Mouse (Mus musculus): Measurements from ENCODE around the gene Hivep2. TPM values are rescaled to one million over a fixed set of nuclear protein-coding genes. Genes with fewer than 3 reads are reported as not detected.

Hivep2 gene
- polyA plus RNA-seq, 1 experiment from 2014 or later = 2.5 TPM

- H3K4me3 ChIP-seq (replicated peaks) = peak overlapping the region; percentile 73
- no peak overlapping the region for H3K27ac ChIP-seq
- H3K4me1 ChIP-seq (replicated peaks) = peaks cover 15% of the 10 kb centered on the region
- H3K27me3 ChIP-seq = peaks cover 42% of the 10 kb centered on the region
- WGBS = 10% methylated on average over 8 of the region's 8 CpGs
- H3K36me3 ChIP-seq = no peaks in the 10 kb centered on the region
- no peak for ATAC-seq (ENCODE audit: insufficient number of reproducible peaks, insufficient read depth, low FRiP score, low TSS enrichment, low read depth)
- no peak overlapping the region; the same call in 1 of the 2 replicates for H3K9ac ChIP-seq (replicated peaks)
- no peaks in the 10 kb centered on the region for H3K9me3 ChIP-seq
- peak overlapping the region; percentile 99 for H3K4me2 ChIP-seq
Measured at GRCm38 (mm10) chr10:13963908-13964500, 1.9 kb upstream of the Hivep2 start.

GRCm38 (mm10) chr10:13964501-13965281 lies 1.2 kb upstream of the Hivep2 start:
- H3K4me2 ChIP-seq = peak overlapping the region; percentile 99
- H3K4me3 ChIP-seq (replicated peaks) = peak overlapping the region; percentile 73
- H3K27me3 ChIP-seq = peaks cover 42% of the 10 kb centered on the region
- no peak for ATAC-seq (ENCODE audit: insufficient number of reproducible peaks, insufficient read depth, low FRiP score, low TSS enrichment, low read depth)
- H3K4me1 ChIP-seq (replicated peaks) = peaks cover 15% of the 10 kb centered on the region
- H3K9ac ChIP-seq (replicated peaks) = peak overlapping the region; percentile 75
- no peaks in the 10 kb centered on the region for H3K36me3 ChIP-seq
- peak overlapping the region; percentile 85 for H3K27ac ChIP-seq
- H3K9me3 ChIP-seq = no peaks in the 10 kb centered on the region
- WGBS = under 1% methylated on average over 65 of the region's 65 CpGs

GRCm38 (mm10) chr10:13965316-13965973 lies 430 bp upstream of the Hivep2 start:
- under 1% methylated on average over 48 of the region's 54 CpGs for WGBS
- Histone ChIP-seq H3K9me3 (no peaks in the 10 kb centered on the region), H3K4me2 (peak overlapping the region; percentile 99), H3K4me1 (replicated peaks) (peaks cover 15% of the 10 kb centered on the region), H3K27ac (peak overlapping the region; percentile 85), H3K36me3 (no peaks in the 10 kb centered on the region), H3K27me3 (peaks cover 42% of the 10 kb centered on the region), H3K9ac (replicated peaks) (peak overlapping the region; percentile 75), H3K4me3 (replicated peaks) (peak overlapping the region; percentile 73)
- ATAC-seq (ENCODE audit: insufficient number of reproducible peaks, insufficient read depth, low FRiP score, low TSS enrichment, low read depth) = peak; percentile 58

- Histone ChIP-seq H3K4me3 (replicated peaks) (peak overlapping the region; percentile 73), H3K36me3 (no peaks in the 10 kb centered on the region), H3K9me3 (no peaks in the 10 kb centered on the region), H3K4me1 (replicated peaks) (peaks cover 15% of the 10 kb centered on the region), H3K4me2 (peak overlapping the region; percentile 99), H3K27ac (peak overlapping the region; percentile 85), H3K9ac (replicated peaks) (peak overlapping the region; percentile 75), H3K27me3 (peaks cover 43% of the 10 kb centered on the region)
- peak; percentile 47 for ATAC-seq (ENCODE audit: insufficient number of reproducible peaks, insufficient read depth, low FRiP score, low TSS enrichment, low read depth)
- WGBS = under 1% methylated on average over 51 of the region's 66 CpGs
Measured at GRCm38 (mm10) chr10:13966830-13967450, 1.1 kb downstream of the Hivep2 start.

GRCm38 (mm10) chr10:13967451-13968233 lies 1.8 kb downstream of the Hivep2 start:
- peak; percentile 43; the same call in 1 of the 2 replicates for ATAC-seq (ENCODE audit: insufficient number of reproducible peaks, insufficient read depth, low FRiP score, low TSS enrichment, low read depth)
- peak overlapping the region; percentile 85 for H3K27ac ChIP-seq
- H3K4me2 ChIP-seq = peak overlapping the region; percentile 99
- no peaks in the 10 kb centered on the region for H3K36me3 ChIP-seq
- peaks cover 38% of the 10 kb centered on the region for H3K27me3 ChIP-seq
- H3K4me1 ChIP-seq (replicated peaks) = peaks cover 15% of the 10 kb centered on the region
- H3K9me3 ChIP-seq = no peaks in the 10 kb centered on the region
- peak overlapping the region; percentile 73 for H3K4me3 ChIP-seq (replicated peaks)
- H3K9ac ChIP-seq (replicated peaks) = peak overlapping the region; percentile 75
- under 1% methylated on average over 36 of the region's 36 CpGs for WGBS

- Histone ChIP-seq H3K9ac (replicated peaks) (peak overlapping the region; percentile 75), H3K9me3 (no peaks in the 10 kb centered on the region), H3K4me3 (replicated peaks) (peak overlapping the region; percentile 73), H3K4me2 (peak overlapping the region; percentile 99), H3K27me3 (peaks cover 32% of the 10 kb centered on the region), H3K4me1 (replicated peaks) (peaks cover 15% of the 10 kb centered on the region), H3K27ac (no peak overlapping the region), H3K36me3 (no peaks in the 10 kb centered on the region)
- ATAC-seq (ENCODE audit: insufficient number of reproducible peaks, insufficient read depth, low FRiP score, low TSS enrichment, low read depth) = no peak
- 13% methylated on average over 5 of the region's 5 CpGs for WGBS
Measured at GRCm38 (mm10) chr10:13968234-13968555, 2.3 kb downstream of the Hivep2 start.

- peaks cover 18% of the 10 kb centered on the region for H3K4me1 ChIP-seq (replicated peaks)
- no peak overlapping the region for H3K27ac ChIP-seq
- no peak for ATAC-seq (ENCODE audit: insufficient number of reproducible peaks, insufficient read depth, low FRiP score, low TSS enrichment, low read depth)
- no peaks in the 10 kb centered on the region for H3K9me3 ChIP-seq
- H3K4me2 ChIP-seq = no peak overlapping the region
- WGBS = 13% methylated on average over 8 of the region's 8 CpGs
- H3K9ac ChIP-seq (replicated peaks) = no peak overlapping the region
- H3K27me3 ChIP-seq = peaks cover 29% of the 10 kb centered on the region
- no peaks in the 10 kb centered on the region for H3K36me3 ChIP-seq
- no peak overlapping the region for H3K4me3 ChIP-seq (replicated peaks)
Measured at GRCm38 (mm10) chr10:13968989-13969388, 3.1 kb downstream of the Hivep2 start.

- no peak overlapping the region for H3K4me3 ChIP-seq (replicated peaks)
- no peak overlapping the region for H3K4me2 ChIP-seq
- H3K9ac ChIP-seq (replicated peaks) = no peak overlapping the region
- no peaks in the 10 kb centered on the region for H3K9me3 ChIP-seq
- H3K4me1 ChIP-seq (replicated peaks) = peaks cover 12% of the 10 kb centered on the region; the same call in 1 of the 2 replicates
- WGBS = 75% methylated on average over 3 of the region's 3 CpGs
- no peaks in the 10 kb centered on the region for H3K36me3 ChIP-seq
- peaks cover 17% of the 10 kb centered on the region for H3K27me3 ChIP-seq
- no peak for ATAC-seq (ENCODE audit: insufficient number of reproducible peaks, insufficient read depth, low FRiP score, low TSS enrichment, low read depth)
- no peak overlapping the region for H3K27ac ChIP-seq
Measured at GRCm38 (mm10) chr10:13970321-13970720, 4.4 kb downstream of the Hivep2 start.

GRCm38 (mm10) chr10:13971268-13971667 lies 5.4 kb downstream of the Hivep2 start:
- Histone ChIP-seq H3K27ac (no peak overlapping the region), H3K4me3 (replicated peaks) (no peak overlapping the region), H3K36me3 (no peaks in the 10 kb centered on the region), H3K4me1 (replicated peaks) (peaks cover 12% of the 10 kb centered on the region; the same call in 1 of the 2 replicates), H3K9me3 (no peaks in the 10 kb centered on the region), H3K27me3 (peaks cover 12% of the 10 kb centered on the region), H3K4me2 (no peak overlapping the region), H3K9ac (replicated peaks) (no peak overlapping the region)
- WGBS = 34% methylated on average over 5 of the region's 5 CpGs
- no peak for ATAC-seq (ENCODE audit: insufficient number of reproducible peaks, insufficient read depth, low FRiP score, low TSS enrichment, low read depth)

- Histone ChIP-seq H3K4me1 (replicated peaks) (0 out of 2 replicates have a peak, but pooled peaks cover 3% of the 10 kb centered on the region), H3K9me3 (no peaks in the 10 kb centered on the region), H3K27ac (no peak overlapping the region), H3K27me3 (peaks cover 5% of the 10 kb centered on the region; the same call in 1 of the 2 replicates), H3K4me2 (no peak overlapping the region), H3K9ac (replicated peaks) (no peak overlapping the region), H3K36me3 (no peaks in the 10 kb centered on the region), H3K4me3 (replicated peaks) (no peak overlapping the region)
- WGBS = 74% methylated on average over 7 of the region's 7 CpGs
- no peak for ATAC-seq (ENCODE audit: insufficient number of reproducible peaks, insufficient read depth, low FRiP score, low TSS enrichment, low read depth)
Measured at GRCm38 (mm10) chr10:13973563-13974179, 7.8 kb downstream of the Hivep2 start.

All from limb, embryonic 12.5 days (tissue).